Mouse (Mus musculus) megakaryocyte, adult 5-6 weeks (primary cell): ENCODE results near the gene Fxyd7. TPM values are rescaled to one million over a fixed set of nuclear protein-coding genes. Genes with fewer than 3 reads are reported as not detected.

Experiments
- ATAC-seq: 2 replicates; pipeline ENCODE4 v1.8.0; 2016; ENCODE audit warnings: mild to moderate bottlenecking, inconsistent platforms; ENCODE audit not compliant: poor library complexity, severe bottlenecking
- total RNA-seq, 2 experiments: library from RNA; stranded (forward) in 1 of 2; stranded (reverse) in 1 of 2; fragments of 153-499, 151-499 nt in 1 of 2; fragments of 221-1000, 200-1000 nt in 1 of 2; gene quantifications; 2 replicates each; pipeline versions ENCODE4 v1.2.3 to v1.2.4; 2015 to 2017

The Fxyd7 gene
- total RNA-seq, 2 experiments from 2014 or later: 0.51 TPM; not detected in 1

DNA sequence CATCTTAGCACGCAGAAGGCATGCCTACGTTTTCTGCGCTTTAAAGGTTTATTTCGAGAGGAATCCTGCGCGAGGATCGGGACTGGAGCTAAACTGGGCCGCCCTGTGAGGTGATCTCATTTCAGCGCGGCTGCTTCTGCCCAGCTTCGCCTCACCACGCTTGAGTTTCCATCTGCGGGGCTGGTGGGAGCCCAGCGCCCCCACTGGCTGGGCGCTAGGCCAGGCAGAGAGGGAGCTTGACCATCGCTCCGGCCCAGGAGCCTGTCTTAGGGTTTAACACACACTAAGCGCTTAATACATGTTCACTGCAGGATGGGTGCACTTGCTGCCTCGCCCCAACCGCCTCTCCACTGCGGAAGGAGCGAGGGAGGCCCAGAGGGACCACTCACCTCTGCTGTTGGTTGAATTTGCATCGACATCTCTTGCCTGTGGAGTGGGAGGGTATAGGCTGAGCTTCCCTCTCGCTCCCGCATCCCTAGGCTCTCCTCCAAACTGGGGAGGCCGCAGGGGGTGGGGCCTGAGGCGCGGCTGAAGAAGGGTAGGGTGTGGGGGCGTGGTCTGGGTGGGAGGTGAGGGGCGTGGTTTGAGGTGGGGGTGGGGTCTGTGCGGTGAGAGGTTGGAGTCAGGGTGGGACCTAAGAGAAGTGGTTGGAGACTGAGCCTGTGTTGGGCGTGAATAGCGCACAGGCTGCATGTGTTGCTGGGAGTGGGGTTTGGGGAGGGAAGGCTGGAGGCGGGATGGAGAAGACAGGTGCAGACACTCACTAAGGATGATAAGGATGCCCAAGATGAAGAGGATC, 1.6 kb upstream of the Fxyd7 start:
- ATAC-seq: peak; percentile 38; the same call in 1 of the 2 replicates

DNA sequence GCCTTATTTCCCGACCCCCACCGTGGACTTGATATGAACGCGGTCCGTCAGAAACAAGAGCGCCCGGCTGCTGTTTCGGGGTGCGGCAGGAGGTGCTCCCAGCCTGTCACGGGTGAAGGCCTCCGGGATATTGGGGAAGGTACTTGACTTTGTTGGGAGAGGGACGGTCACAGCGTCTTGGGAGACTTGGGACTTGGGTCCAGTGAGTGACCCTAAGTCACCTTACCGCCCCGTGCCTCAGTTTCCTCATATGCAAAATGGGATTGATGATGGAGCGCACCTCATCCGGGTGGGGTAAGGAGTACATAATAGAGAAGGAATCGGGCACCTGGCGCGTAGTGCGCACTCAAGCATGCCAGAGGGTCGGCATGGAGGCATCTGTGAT, 976 bp upstream of the Fxyd7 start:
- no peak for ATAC-seq

DNA sequence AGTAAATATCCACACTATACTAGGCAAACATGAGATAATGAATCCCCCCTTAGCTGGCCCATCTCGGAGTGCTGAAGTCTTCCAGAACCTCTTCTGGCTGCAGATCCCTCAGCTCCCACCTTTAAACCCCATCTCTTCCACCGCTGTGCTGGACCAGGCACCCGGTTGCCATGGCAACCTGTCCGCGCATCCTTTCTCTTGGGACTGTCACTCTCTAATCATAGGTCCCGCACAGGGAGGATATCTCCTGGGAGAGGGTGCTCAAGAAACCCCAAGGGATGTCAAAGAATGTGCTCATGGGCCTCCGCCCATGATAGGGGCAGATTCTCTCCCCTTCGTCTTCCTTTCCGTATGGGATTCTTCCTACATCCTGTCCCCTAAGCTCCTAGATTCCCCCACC, 346 bp downstream of the Fxyd7 start:
- no peak for ATAC-seq

DNA sequence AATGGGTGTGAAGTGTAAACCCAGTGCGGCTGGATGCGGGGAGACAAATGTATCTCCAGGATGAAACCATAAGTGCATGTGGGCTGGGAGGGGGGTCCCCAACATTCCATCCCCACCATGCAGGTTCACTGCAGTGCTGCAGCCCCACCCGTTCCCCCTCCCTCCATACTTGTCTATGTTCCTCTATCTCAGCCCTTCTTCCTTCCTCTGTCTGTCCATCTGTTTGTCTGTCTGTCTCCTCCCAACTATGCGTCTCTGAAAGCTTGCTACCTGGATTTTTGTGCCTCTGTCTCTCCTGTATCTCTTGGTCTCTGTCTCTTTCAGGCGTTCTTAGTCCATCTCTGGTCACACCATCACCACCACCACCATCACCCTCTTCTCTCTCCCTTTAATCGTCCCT, 780 bp downstream of the Fxyd7 start:
- ATAC-seq: no peak

DNA sequence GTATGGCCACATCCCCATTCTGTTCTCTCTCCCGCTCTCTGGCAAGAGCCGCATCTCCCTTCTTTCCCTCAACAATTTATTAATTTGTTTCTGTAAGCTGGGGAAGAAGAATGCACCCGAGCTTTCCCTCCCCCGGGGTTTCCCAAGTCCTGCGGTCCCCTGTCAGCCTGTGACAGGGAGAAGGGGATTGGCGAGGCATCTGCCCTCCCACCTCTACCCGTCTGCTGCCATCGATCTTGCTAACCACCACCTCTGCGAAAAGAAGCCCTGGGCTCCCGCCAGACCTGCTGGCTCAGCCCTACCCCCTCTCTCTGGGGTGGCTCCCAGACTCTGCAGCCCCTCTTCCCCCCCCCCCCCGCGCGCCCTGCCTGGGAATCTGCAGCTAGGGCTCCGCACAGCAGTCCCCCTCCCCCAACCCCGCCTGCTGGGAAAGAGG, 1.4 kb downstream of the Fxyd7 start:
- no peak for ATAC-seq

DNA sequence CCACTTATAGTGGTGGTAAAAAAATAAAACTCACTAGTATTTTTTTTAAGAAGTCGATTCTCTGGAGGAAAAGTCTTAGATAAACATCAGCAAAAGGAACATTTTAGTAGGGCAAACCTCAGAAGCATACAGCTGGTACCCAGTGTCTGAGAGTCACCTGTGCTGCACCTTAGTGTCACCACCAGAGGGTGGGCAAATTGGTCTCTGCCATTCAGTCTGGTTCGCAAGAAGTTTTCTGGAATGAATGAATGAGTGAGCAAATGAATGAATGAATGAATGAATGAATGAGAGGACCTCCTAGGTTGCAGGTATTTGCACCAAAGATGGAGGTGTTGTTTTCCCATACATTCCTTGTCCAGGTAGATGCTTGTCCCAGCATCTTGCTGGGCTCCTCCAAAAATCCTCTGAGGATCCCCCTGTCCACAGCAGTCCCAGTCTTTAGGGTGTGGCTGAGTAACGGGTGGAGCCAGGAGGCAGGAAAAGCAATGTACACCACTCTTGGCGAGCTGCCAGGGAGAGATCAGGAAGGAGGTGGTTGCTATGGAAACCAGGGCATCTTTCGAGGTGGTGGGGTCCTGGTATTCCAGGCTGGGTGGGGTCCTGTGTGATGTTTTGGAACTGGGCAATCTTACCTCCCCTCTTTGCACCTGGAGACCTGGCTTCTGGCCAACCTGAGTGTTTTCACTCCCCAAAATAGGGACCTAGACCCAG, 2.0 kb downstream of the Fxyd7 start:
- ATAC-seq: no peak

DNA sequence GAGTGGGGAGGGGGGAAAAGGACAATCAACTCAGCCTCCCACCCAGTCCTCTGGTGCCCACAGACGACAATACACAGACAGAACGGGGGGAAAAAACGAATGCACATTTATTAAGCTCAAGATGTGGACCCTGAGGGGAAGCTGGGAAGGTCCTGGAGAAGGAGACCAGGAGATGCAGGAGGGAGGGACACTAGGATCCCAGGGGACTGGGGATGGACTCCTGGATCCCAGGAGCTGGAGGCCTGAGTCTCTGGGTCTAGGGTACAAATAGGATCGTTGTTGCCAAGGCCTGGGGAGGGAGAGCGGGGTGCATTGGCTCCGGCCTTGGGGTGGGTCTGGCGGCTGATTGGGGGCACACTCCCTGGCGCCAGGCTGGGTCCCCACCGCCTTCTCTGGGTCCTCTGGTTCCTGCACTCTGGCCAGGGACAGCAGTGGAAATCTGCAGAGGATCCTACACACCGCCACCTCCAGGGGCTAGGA, 8.8 kb downstream of the Fxyd7 start, which contains the start of gene Fxyd5:
TSS of gene Fxyd5 (minus strand) at position 51 of the 480 bp plus-strand sequence.
- no peak for ATAC-seq

DNA sequence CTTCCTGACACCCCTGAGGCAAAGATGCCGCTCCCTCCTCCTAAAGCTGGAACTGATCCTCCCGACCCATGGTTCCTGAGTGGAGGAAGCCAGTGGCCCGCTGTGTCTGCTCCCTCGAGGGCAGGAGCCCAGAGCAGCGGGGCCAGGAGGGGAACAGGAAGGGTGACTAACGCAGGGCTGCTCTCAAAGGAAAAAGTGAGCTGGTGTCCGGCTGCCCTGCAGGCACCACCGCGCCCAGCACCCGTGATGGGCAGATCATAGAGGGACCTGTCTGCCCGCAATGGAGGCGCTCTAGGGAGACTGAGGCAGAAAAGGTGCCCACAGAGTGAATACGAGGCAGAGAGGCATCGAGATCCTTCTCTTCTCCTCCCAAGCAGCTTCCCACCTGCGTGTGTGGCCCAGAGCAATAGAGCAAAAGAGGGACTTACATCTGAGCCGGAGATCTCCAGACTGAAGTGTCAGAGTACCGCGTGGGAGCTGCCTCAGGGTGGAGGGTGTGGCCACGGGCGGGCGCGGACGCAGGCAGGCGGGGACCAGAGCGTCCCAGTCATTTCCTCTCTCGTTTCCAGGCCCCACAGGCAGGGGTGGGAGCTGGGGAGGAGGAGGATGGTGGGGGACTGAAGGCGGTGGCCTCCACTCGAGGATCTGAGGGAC, 9.5 kb downstream of the Fxyd7 start:
- peak; percentile 87 for ATAC-seq

DNA sequence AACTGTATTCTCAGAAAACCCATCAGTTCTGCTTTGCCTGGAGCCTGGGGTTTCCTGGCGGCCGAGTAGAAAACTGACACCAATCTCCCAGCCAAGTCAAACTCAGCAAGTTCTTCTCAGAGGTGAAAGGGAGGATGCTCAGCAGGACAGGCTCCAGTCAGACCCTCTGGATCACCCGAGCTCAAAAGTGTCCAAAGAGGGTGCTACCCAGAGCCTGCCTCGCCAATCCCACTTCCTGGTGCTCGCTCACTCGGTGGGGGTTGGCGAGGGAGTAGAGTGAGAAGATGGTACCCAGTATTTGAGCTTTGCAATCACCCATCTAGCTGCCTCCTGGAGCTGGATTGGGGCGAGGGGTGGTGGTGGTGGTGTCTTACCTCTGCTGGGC, 10.3 kb downstream of the Fxyd7 start:
- peak; percentile 4; the same call in 1 of the 2 replicates for ATAC-seq

DNA sequence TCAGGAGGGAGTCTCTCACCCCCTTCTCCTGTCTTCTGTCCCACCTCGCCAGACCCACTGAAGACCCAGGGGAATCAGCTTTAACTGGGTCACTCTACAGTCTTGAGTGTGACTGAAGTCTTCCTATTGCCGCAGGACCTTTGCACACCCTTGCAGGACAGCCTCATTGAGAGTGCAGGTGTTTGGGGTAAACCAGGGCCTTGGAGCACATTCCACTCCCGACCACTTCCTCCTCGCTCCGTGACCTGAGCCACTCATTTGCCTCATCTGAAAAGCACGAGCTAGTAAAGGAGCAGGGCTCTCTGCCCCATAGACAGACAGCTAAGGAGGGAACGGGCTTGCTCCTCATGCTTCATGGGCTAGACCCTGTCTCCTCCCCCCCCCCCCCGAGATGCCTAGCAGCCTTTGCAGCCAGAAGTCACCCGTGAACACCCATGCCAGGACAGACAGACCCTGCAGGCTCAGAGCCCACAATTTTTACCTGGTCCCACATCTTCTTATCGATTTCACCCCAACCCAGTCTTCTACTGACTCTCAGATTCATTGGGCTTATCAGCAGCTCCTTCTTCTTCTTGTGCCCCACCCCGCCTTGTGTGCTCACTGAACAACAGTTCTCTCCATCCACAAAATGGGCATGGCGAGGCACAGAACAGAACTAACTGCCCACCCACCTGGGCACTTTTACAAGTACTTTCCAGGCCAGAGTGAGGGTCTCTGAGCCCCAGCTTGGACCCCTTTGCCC, 10.8 kb downstream of the Fxyd7 start:
- ATAC-seq: no peak

DNA sequence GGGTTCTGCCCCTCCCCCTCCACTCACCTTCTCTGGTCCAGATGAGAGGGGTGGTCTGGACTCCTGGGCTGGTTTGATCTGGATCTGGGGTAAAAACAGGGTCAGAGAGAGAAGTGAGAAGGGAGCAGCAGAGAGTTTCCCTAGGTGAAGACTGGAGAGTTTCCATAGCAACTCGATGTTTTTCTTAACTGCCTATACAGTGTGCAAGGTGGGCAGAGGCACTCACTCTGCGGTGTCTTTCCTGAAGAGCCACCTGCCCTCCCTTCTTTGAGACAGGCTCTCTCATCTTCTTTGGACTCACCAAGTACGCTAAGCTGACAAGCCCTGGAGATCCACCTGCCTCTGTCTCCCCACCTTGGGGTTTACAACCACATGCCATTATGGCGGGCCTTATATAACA, 12.3 kb downstream of the Fxyd7 start:
- no peak for ATAC-seq

DNA sequence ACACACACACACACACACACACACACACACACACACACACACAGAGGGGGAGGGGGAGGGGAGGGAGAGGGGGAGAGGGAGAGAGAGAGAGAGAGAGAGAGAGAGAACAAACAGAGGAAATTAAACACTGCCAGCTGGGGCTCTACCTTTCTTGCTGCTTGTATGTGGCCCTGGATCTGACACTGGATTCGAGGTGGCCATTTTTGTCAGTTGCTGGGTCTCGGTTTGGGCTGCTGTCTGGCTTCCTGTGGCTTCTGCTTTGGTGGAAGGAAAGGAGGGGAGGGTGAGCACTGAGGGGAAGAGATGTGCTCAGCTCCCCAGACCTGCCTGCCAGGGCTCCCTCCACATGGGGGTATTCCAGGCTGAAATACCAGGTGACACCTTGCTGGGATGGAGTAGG, 13.6 kb downstream of the Fxyd7 start:
- no peak for ATAC-seq

DNA sequence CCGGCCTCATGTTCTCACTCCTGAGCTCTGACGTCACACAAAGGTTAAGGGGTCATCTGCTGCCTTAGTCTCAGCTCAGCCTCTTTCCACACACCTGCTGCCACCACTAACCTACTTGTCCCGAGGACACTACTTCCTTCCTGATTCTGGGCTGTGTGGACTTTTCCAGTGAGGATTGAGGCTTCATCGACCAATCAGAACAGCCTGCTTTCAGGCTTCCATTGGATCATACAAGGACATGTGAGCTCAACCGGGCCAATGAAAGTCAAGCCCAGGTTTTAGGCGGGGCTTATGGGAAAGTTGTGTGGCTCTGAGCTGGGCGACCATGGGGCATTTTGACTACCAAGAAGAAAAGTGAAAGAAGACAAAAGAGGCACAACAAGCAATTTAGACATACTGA, 14.3 kb downstream of the Fxyd7 start:
- ATAC-seq: peak; percentile 20

DNA sequence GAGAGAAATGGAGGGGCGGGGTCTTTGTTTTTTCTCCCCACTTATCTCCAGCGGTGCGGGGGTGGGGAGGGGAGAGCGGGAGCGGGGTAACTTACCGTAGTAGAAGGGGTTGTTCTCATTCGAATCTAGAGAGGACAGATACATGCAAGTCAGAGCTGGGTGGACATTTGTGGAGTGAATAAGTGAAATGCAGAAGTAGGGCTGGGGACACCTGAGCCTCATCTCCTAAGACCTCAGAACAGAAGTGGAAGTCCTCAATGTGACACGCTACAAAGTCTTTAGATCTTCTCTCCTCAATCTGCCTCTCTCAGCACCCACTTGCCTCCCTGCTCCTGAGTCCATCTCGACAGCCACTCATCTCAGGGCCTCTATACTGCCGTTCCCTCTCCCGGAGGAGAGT, 16.0 kb downstream of the Fxyd7 start:
- ATAC-seq: no peak

DNA sequence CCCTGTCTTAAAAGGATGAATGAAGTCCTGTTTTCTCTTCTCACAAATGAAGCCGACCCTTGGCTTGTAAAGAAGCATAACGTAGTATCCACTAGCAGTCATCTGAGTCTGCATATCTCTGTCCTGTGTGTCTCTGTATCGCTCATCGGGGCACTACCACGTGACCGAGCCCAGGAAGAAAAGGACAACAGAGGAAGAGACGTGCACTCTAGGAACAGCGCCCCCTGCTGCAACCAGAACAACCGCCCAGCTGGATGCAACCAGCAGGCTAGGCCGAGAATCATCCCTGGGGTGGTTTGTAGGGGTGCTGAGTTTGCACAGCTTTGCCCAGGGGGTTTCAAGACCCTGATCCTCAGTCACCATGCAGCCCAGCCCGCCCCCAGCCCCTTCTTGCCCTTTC, 16.5 kb downstream of the Fxyd7 start:
- no peak for ATAC-seq

DNA sequence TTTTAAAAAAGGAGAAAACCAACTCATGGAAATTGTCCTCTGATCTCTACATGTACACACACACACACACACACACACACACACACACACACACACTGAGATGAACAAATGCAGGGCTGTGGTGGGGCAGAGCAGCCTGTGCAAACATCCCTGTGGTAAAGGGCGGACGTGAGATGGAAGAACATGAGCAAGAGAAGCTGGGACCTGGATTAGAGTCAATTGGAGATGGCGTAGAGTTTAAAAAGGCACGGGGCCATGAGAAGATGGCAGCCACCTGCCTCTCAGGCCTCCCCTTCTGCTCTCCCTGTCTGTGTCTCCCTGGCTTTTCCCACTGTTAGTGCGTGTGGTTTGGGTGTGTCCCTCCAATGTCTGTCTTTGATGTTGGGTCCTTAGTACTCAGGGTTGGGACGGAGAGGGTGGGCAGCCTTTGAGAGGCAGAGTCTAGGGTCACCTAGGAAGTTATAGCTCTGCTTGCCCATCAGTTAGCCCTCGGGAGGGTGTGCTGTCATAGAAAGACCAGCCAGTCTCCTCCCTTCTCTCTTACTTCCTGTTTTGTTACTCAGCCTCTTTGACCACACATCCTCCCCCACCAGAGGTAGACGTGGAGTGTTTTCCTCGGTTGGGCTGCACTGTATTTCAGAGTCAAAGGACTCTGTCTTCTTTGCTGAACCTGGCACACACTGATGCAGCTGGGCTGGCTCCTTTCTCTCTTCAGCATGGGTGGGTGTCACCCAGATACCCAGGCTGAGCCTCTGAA, 17.7 kb downstream of the Fxyd7 start:
- peak; percentile 71 for ATAC-seq

DNA sequence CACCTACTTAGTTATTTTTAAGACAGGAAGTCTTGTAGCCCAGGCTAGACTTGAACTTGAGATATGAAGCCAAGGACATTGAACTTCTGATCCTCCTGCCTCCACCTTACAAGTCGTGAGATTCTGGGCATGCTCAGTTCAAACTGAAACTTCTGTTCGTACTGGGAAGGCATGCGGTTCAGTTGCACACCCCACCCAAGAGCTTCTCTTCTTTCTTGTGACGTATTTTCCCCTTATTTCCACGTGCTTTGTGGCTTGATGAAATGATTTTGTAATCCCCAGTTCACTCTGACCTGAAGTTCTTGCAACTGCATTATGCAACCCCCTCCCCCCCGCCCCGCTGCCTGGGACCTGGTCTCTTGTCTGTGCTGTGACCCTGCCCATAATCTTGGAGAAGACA, 19.5 kb downstream of the Fxyd7 start:
- peak; percentile 68 for ATAC-seq

DNA sequence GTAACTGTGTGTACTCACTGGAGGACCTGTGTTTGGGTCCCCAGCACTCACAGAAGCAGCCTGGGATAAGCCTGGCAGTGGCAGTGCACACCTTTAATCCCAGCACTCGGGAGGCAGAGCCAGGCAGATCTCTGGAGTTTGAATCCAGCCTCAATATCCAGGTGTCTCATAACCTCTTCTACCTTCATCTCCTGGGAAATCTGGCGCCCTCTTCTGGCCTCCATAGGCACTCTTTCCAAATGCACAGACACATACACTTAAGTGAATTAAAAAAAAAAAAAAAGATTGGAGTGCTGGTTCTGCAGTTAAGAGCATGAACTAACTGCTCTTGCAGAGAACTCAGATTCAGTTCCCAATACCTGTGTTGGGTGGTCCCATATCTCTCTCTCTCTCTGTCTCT, 20.6 kb downstream of the Fxyd7 start:
- ATAC-seq: no peak

DNA sequence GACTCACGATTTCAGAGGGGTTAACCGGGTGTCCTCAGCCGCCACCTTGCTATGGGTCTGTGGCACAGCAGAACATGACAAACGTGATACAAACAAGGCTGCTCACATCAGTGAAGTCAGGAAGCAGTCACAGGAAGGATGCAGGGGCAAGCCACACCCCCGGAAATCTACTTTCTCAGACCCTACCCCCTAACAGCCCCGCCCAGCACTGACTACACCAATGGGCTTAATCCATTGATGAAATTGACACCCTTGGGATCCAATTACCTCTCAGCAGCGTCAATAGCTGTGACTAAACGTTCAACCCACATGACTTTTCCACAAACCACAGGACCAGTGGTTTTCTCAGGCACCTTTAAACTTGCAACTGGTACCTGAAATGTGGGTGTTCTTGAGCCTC, 22.7 kb downstream of the Fxyd7 start:
- no peak for ATAC-seq
